Mouse (Mus musculus) liver, embryonic 16.5 days (tissue): ENCODE measurements at regions not wholly inside any gene's neighbourhood (a gene's known extent, or its start where the extent isn't known, plus 50 kb on each side); places are given as distances from the start of the nearest gene placed in this dataset.

Experiments used
- ATAC-seq: fragments of 200-750 bp; cut with Nextera tagmentation; 2 replicates; pipeline ENCODE4 v1.8.0; 2017; ENCODE audit warnings: low read depth, mild to moderate bottlenecking, moderate number of reproducible peaks, moderate library complexity
- H3K27ac ChIP-seq: fragments of 300-500 bp; sonication (generic); 2 replicates; pipeline ENCODE4 v1.5.1; 2014; ENCODE audit warnings: mild to moderate bottlenecking, low read length
- H3K27me3 ChIP-seq: fragments of 300-500 bp; sonication (generic); 2 replicates; pipeline ENCODE4 v1.6.1; 2014; ENCODE audit warnings: low read depth, low read length, mixed read lengths; ENCODE audit not compliant: control insufficient read depth, insufficient read depth
- H3K36me3 ChIP-seq: fragments of 300-500 bp; sonication (generic); 2 replicates; pipeline ENCODE4 v1.6.1; 2014; ENCODE audit warnings: mild to moderate bottlenecking; ENCODE audit not compliant: control insufficient read depth, insufficient read depth
- H3K4me1 ChIP-seq: fragments of 300-500 bp; sonication (generic); 2 replicates; pipeline ENCODE4 v1.6.1; 2014; ENCODE audit warnings: low read depth, low read length, mixed read lengths; ENCODE audit not compliant: control insufficient read depth
- H3K4me2 ChIP-seq: fragments of 300-500 bp; sonication (generic); 2 replicates; pipeline ENCODE4 v1.6.1; 2014; ENCODE audit warnings: low read depth, low read length, mixed read lengths
- H3K4me3 ChIP-seq: fragments of 300-500 bp; sonication (generic); 2 replicates; pipeline ENCODE4 v1.5.1; 2014; ENCODE audit warnings: low read depth, mild to moderate bottlenecking, low read length
- H3K9ac ChIP-seq: fragments of 300-500 bp; sonication (generic); 2 replicates; pipeline ENCODE4 v1.6.1; 2014; ENCODE audit warnings: low read depth, low read length
- H3K9me3 ChIP-seq: fragments of 300-500 bp; sonication (generic); replicated peaks from 2 replicates; pipeline ENCODE4 v1.6.1; 2016; ENCODE audit warnings: low read length; ENCODE audit not compliant: control insufficient read depth
- WGBS: fragments of 180-500 bp; shearing (Covaris S2); extraction: QIAGEN DNeasy Blood & Tissue Kit; methylation state at CpG from one replicate; pipeline ENCODE4 v1.1.7; 2014; ENCODE audit not compliant: insufficient replicate concordance; 5-methylcytosine and 5-hydroxymethylcytosine counted together

GRCm38 (mm10) chrX:12916684-12917083 is 154.6 kb upstream of the Usp9x start:
- ATAC-seq: no peak
- Histone ChIP-seq H3K4me1 (no peaks in the 10 kb centered on the region), H3K36me3 (no peaks in the 10 kb centered on the region), H3K27ac (no peak overlapping the region), H3K9me3 (no peaks in the 10 kb centered on the region), H3K27me3 (no peaks in the 10 kb centered on the region), H3K4me2 (no peak overlapping the region; the same call in 1 of the 2 replicates), H3K4me3 (no peak overlapping the region), H3K9ac (no peak overlapping the region)
- WGBS: 55% methylated on average over 11 of the region's 11 CpGs

GRCm38 (mm10) chrX:12900256-12900655 is 138.4 kb upstream of the Med14 start:
- no peaks in the 10 kb centered on the region for H3K27me3 ChIP-seq
- no peak overlapping the region for H3K4me2 ChIP-seq
- no peaks in the 10 kb centered on the region for H3K4me1 ChIP-seq
- H3K9ac ChIP-seq: no peak overlapping the region
- no peaks in the 10 kb centered on the region for H3K9me3 ChIP-seq
- no peak overlapping the region for H3K27ac ChIP-seq
- no peak for ATAC-seq
- 65% methylated on average over 7 of the region's 7 CpGs for WGBS
- H3K36me3 ChIP-seq: no peaks in the 10 kb centered on the region
- H3K4me3 ChIP-seq: no peak overlapping the region

- H3K4me2 ChIP-seq: no peak overlapping the region
- 53% methylated on average over 7 of the region's 7 CpGs for WGBS
- no peak overlapping the region for H3K27ac ChIP-seq
- H3K27me3 ChIP-seq: no peaks in the 10 kb centered on the region
- no peak overlapping the region for H3K4me3 ChIP-seq
- no peaks in the 10 kb centered on the region for H3K4me1 ChIP-seq
- H3K9me3 ChIP-seq: no peaks in the 10 kb centered on the region
- H3K9ac ChIP-seq: no peak overlapping the region
- no peaks in the 10 kb centered on the region for H3K36me3 ChIP-seq
- ATAC-seq: no peak
Observed at GRCm38 (mm10) chrX:12891468-12891867, 129.6 kb upstream of the Med14 start.

DNA sequence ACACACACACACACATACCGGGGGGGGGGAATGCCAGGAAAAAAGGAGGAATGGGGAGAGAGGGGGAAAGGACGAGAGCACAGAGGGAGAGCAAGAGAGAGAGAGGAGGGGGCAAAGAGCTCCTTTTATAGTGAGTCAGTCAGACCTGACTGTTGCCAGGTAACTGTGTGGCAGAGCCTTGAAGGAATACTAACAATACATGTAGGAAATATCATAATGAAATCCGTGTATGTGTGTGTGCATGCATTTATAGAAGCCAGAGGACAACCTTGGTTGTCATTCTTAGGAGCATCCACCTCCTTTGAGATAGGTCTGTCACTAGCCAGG is 127.6 kb upstream of the Med14 start:
- no peak overlapping the region for H3K27ac ChIP-seq
- 37% methylated on average over 3 of the region's 3 CpGs for WGBS
- H3K4me1 ChIP-seq: no peaks in the 10 kb centered on the region
- no peak overlapping the region for H3K9ac ChIP-seq
- no peak for ATAC-seq
- H3K4me2 ChIP-seq: no peak overlapping the region
- H3K9me3 ChIP-seq: no peaks in the 10 kb centered on the region
- H3K4me3 ChIP-seq: no peak overlapping the region
- no peaks in the 10 kb centered on the region for H3K27me3 ChIP-seq
- no peaks in the 10 kb centered on the region for H3K36me3 ChIP-seq

GRCm38 (mm10) chrX:12888708-12889481 is 127.0 kb upstream of the Med14 start:
- Histone ChIP-seq H3K4me3 (no peak overlapping the region), H3K36me3 (no peaks in the 10 kb centered on the region), H3K9ac (no peak overlapping the region), H3K27ac (no peak overlapping the region), H3K4me1 (no peaks in the 10 kb centered on the region), H3K27me3 (no peaks in the 10 kb centered on the region), H3K4me2 (no peak overlapping the region), H3K9me3 (no peaks in the 10 kb centered on the region)
- ATAC-seq: no peak
- WGBS: 58% methylated on average over 3 of the region's 3 CpGs

DNA sequence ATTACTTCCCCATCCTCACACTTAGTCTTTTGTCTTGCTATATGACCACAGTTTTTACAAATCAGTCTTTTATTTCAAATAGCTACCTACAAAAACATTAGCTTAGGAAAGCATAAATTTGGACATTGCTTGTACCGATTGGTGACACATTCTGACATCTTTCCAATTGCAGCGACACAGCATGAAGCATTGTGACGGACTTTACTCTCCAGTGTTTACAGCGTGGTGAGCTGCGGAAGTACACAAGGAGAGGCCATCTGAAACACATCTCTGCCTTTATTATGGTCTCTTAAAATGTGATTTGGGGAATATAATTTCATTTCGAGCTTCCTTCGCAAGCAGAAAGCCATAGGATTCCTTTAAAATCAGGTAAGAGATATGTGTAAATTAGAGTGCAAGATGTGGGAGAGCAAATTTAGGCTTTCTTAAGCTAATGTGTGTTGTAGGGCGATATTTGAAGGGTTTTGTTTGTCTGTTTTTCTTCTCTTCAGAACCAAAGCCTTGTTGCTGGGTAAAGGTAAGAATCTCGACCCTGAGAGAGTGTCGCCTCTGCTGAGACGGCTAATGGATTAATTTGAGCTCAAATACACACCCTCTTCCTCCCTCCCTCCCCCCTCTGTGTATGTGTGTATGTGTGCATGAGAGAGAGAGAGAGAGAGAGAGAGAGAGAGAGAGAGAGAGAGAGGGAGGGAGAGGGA is 126.3 kb upstream of the Med14 start:
- no peaks in the 10 kb centered on the region for H3K9me3 ChIP-seq
- WGBS: 52% methylated on average over 11 of the region's 11 CpGs
- H3K27ac ChIP-seq: no peak overlapping the region
- H3K27me3 ChIP-seq: no peaks in the 10 kb centered on the region
- H3K36me3 ChIP-seq: no peaks in the 10 kb centered on the region
- no peak overlapping the region for H3K4me2 ChIP-seq
- ATAC-seq: no peak
- H3K9ac ChIP-seq: no peak overlapping the region
- no peak overlapping the region for H3K4me3 ChIP-seq
- H3K4me1 ChIP-seq: no peaks in the 10 kb centered on the region

- ATAC-seq: no peak
- H3K9me3 ChIP-seq: no peaks in the 10 kb centered on the region
- no peaks in the 10 kb centered on the region for H3K27me3 ChIP-seq
- H3K27ac ChIP-seq: no peak overlapping the region
- no peak overlapping the region for H3K4me2 ChIP-seq
- no peak overlapping the region for H3K9ac ChIP-seq
- no peak overlapping the region for H3K4me3 ChIP-seq
- no peaks in the 10 kb centered on the region for H3K4me1 ChIP-seq
- WGBS: 37% methylated on average over 2 of the region's 2 CpGs
- H3K36me3 ChIP-seq: no peaks in the 10 kb centered on the region
Observed at GRCm38 (mm10) chrX:12887516-12887915, 125.6 kb upstream of the Med14 start.

GRCm38 (mm10) chrX:12886160-12887048 is 124.5 kb upstream of the Med14 start:
- no peak for ATAC-seq
- Histone ChIP-seq H3K27me3 (no peaks in the 10 kb centered on the region), H3K36me3 (no peaks in the 10 kb centered on the region), H3K4me3 (peak overlapping the region; percentile 24), H3K9ac (no peak overlapping the region), H3K4me1 (no peaks in the 10 kb centered on the region), H3K9me3 (no peaks in the 10 kb centered on the region), H3K4me2 (peak overlapping the region; percentile 26), H3K27ac (no peak overlapping the region)
- WGBS: 23% methylated on average over 18 of the region's 18 CpGs

- no peak overlapping the region for H3K4me3 ChIP-seq
- no peaks in the 10 kb centered on the region for H3K27me3 ChIP-seq
- no peak for ATAC-seq
- no peak overlapping the region for H3K4me2 ChIP-seq
- H3K36me3 ChIP-seq: no peaks in the 10 kb centered on the region
- no peaks in the 10 kb centered on the region for H3K9me3 ChIP-seq
- H3K4me1 ChIP-seq: no peaks in the 10 kb centered on the region
- H3K9ac ChIP-seq: no peak overlapping the region
- WGBS: 51% methylated on average over 3 of the region's 3 CpGs
- no peak overlapping the region for H3K27ac ChIP-seq
Observed at GRCm38 (mm10) chrX:12879233-12879632, 117.4 kb upstream of the Med14 start.
